Mouse (Mus musculus) ES-Bruce4 (cell line): ENCODE results near the gene Olfr1378.

Experiments
- CTCF ChIP-seq: IDR thresholded peaks from one replicate; pipeline ENCODE4 v1.8.1; 2011; ENCODE audit warnings: low read depth, low read length
- POLR2A ChIP-seq: IDR thresholded peaks from one replicate; pipeline ENCODE4 v1.8.1; 2011; ENCODE audit warnings: low read length; ENCODE audit not compliant: insufficient read depth

GRCm38 (mm10) chr11:51016341-51016740 lies 50.0 kb downstream of the Olfr1378 start:
- TF ChIP-seq POLR2A: no peak
- no peak for TF ChIP-seq CTCF
